Mouse (Mus musculus) right cerebral cortex, postnatal 25 days (tissue): ENCODE measurements around the gene A130010J15Rik.

ENCODE experiments used
- DNase-seq: peaks from one replicate; pipeline ENCODE4 v3.0.0; 2022

A130010J15Rik gene

GRCm38 (mm10) chr1:193167746-193168145, at the start of gene A130010J15Rik:
TSS of gene A130010J15Rik (plus strand) at chr1:193168046.
- no peak for DNase-seq

GRCm38 (mm10) chr1:193122793-193123192, 45.1 kb upstream of the A130010J15Rik start:
- no peak for DNase-seq

- no peak for DNase-seq
Observed at GRCm38 (mm10) chr1:193123290-193123689, 44.6 kb upstream of the A130010J15Rik start.

GRCm38 (mm10) chr1:193125835-193126234, 42.0 kb upstream of the A130010J15Rik start:
- no peak for DNase-seq

- no peak for DNase-seq
Observed at GRCm38 (mm10) chr1:193128055-193128454, 39.8 kb upstream of the A130010J15Rik start.

- no peak for DNase-seq
Observed at GRCm38 (mm10) chr1:193129321-193129720, 38.5 kb upstream of the A130010J15Rik start.

GRCm38 (mm10) chr1:193129786-193130455, 37.9 kb upstream of the A130010J15Rik start, which contains the start of gene Diexf:
TSS of gene Diexf (minus strand) at chr1:193130272.
- DNase-seq: peak; percentile 95

GRCm38 (mm10) chr1:193130456-193130825, 37.4 kb upstream of the A130010J15Rik start:
- DNase-seq: no peak

- no peak for DNase-seq
Observed at GRCm38 (mm10) chr1:193130839-193131238, 37.0 kb upstream of the A130010J15Rik start.

- DNase-seq: no peak
Observed at GRCm38 (mm10) chr1:193131311-193131948, 36.4 kb upstream of the A130010J15Rik start.

- DNase-seq: no peak
Observed at GRCm38 (mm10) chr1:193132385-193132784, 35.5 kb upstream of the A130010J15Rik start.

GRCm38 (mm10) chr1:193133726-193134125, 34.1 kb upstream of the A130010J15Rik start:
- no peak for DNase-seq

GRCm38 (mm10) chr1:193138087-193138486, 29.8 kb upstream of the A130010J15Rik start:
- no peak for DNase-seq

- no peak for DNase-seq
Observed at GRCm38 (mm10) chr1:193138669-193139068, 29.2 kb upstream of the A130010J15Rik start.

- no peak for DNase-seq
Observed at GRCm38 (mm10) chr1:193141118-193141517, 26.7 kb upstream of the A130010J15Rik start.

- no peak for DNase-seq
Observed at GRCm38 (mm10) chr1:193142517-193143062, 25.3 kb upstream of the A130010J15Rik start.

GRCm38 (mm10) chr1:193144516-193144915, 23.3 kb upstream of the A130010J15Rik start:
- no peak for DNase-seq

GRCm38 (mm10) chr1:193145101-193145500, 22.7 kb upstream of the A130010J15Rik start:
- no peak for DNase-seq

GRCm38 (mm10) chr1:193146416-193146815, 21.4 kb upstream of the A130010J15Rik start:
- no peak for DNase-seq

GRCm38 (mm10) chr1:193149231-193149630, 18.6 kb upstream of the A130010J15Rik start:
- no peak for DNase-seq

- no peak for DNase-seq
Observed at GRCm38 (mm10) chr1:193151134-193151533, 16.7 kb upstream of the A130010J15Rik start.

- DNase-seq: no peak
Observed at GRCm38 (mm10) chr1:193152872-193153271, 15.0 kb upstream of the A130010J15Rik start, which contains the start of gene Irf6. TSS of gene Irf6 (plus strand) at chr1:193153111.

- no peak for DNase-seq
Observed at GRCm38 (mm10) chr1:193153561-193153960, 14.3 kb upstream of the A130010J15Rik start.
